Mouse (Mus musculus): ENCODE data around the gene Cntf. TPM values are rescaled to one million over a fixed set of nuclear protein-coding genes. Genes with fewer than 3 reads are reported as not detected.

The Cntf gene
- polyA plus RNA-seq (2015; fragmentation: Illumina TruSeq; extraction: RNeasy Lipid Tissue Mini Kit (QIAGEN cat#74804); ENCODE audit: insufficient read depth, low replicate concordance): 3.0 TPM

DNA sequence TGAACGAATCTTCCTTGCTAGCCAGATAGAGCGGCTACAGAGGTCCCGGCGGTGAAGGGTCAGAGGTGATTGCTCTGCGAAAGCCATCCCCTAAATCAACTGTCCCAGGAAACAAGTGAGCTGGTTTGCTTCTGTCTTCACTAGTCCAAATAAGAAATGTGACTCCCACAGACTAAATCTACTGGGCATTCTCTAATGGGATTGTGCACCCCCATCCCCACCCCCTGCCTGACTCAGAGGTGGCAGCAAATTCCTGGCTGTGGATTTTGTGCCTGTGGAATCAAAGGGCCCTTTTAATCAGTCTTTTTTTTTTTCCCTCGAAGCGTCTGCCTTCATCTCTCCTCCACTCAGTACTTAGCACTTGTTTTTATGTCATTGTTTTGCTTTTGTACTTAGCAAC lies at the start of gene Cntf:
Gene Cntf, minus strand, starts transcription at position 325 of the 400 bp plus-strand sequence.

DNA sequence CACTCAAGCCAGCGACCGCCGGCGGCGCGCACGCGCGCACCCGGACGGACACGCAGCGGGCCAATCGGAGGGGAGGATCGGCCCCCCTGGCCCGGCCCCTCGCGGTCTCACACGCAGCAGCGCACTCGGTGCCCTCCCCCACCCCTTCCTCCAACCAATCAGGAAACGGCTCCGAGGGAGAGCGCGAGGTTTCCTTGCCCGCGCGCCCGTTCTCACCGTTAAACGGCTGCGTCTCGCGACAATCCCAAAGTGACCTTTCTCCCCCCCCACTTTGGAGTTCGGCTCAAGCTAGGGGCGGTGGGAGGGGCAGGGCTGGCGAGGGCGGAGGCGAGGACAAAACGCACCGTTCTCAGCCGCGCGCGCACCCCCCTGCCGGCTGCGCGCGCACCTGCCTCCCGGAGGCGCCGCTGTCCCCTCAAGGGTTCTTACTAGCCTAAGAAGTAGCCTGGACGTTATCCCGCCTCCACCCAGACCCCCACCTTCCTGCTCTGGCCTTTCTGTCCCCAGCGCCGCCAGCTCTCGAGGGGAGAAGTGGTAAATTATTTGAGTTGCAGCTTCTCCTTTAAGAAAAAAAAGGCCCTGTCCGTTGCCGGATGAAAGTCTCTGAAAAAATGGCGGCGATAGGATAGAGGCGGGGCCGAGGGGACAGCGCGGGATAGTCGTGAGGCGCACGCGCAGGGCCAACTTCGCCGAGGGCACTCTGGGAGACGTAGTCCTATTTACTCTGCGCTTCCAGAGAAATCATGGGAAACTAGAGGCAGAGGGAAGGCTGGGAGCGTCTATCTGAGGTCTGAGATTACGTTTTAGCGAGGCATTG lies 30.3 kb upstream of the Cntf start, which contains the start of the genes Zfp91 and Lpxn:
Gene Zfp91, minus strand, starts transcription at position 616 of the 817 bp plus-strand sequence.
Gene Lpxn, plus strand, starts transcription at position 683 of the 817 bp plus-strand sequence.

Other genes with a start within 250 kb of the Cntf start
- gene Fam111a, start 219.9 kb downstream of the Cntf start, polyA plus RNA-seq (2015; fragmentation: Illumina TruSeq; extraction: RNeasy Lipid Tissue Mini Kit (QIAGEN cat#74804); ENCODE audit: insufficient read depth, low replicate concordance): 218 TPM
- gene Gm4952, start 165.7 kb downstream of the Cntf start, polyA plus RNA-seq (2015; fragmentation: Illumina TruSeq; extraction: RNeasy Lipid Tissue Mini Kit (QIAGEN cat#74804); ENCODE audit: insufficient read depth, low replicate concordance): not detected
- gene Glyat, start 132.3 kb downstream of the Cntf start, polyA plus RNA-seq (2015; fragmentation: Illumina TruSeq; extraction: RNeasy Lipid Tissue Mini Kit (QIAGEN cat#74804); ENCODE audit: insufficient read depth, low replicate concordance): not detected
- not detected for gene Olfr1442, start 95.2 kb downstream of the Cntf start, polyA plus RNA-seq (2015; fragmentation: Illumina TruSeq; extraction: RNeasy Lipid Tissue Mini Kit (QIAGEN cat#74804); ENCODE audit: insufficient read depth, low replicate concordance)
- not detected for gene Olfr1443, start 87.5 kb downstream of the Cntf start, polyA plus RNA-seq (2015; fragmentation: Illumina TruSeq; extraction: RNeasy Lipid Tissue Mini Kit (QIAGEN cat#74804); ENCODE audit: insufficient read depth, low replicate concordance)
- not detected for gene Keg1, start 69.8 kb downstream of the Cntf start, polyA plus RNA-seq (2015; fragmentation: Illumina TruSeq; extraction: RNeasy Lipid Tissue Mini Kit (QIAGEN cat#74804); ENCODE audit: insufficient read depth, low replicate concordance)
- 89.9 TPM for gene Zfp91, start 30.5 kb upstream of the Cntf start, polyA plus RNA-seq (2015; fragmentation: Illumina TruSeq; extraction: RNeasy Lipid Tissue Mini Kit (QIAGEN cat#74804); ENCODE audit: insufficient read depth, low replicate concordance)
- gene Lpxn, start 30.6 kb upstream of the Cntf start, polyA plus RNA-seq (2015; fragmentation: Illumina TruSeq; extraction: RNeasy Lipid Tissue Mini Kit (QIAGEN cat#74804); ENCODE audit: insufficient read depth, low replicate concordance): 86.4 TPM
- gene Gm5244, start 81.0 kb upstream of the Cntf start, polyA plus RNA-seq (2015; fragmentation: Illumina TruSeq; extraction: RNeasy Lipid Tissue Mini Kit (QIAGEN cat#74804); ENCODE audit: insufficient read depth, low replicate concordance): 0.37 TPM
- 0.65 TPM for gene Olfr1444, start 91.7 kb upstream of the Cntf start, polyA plus RNA-seq (2015; fragmentation: Illumina TruSeq; extraction: RNeasy Lipid Tissue Mini Kit (QIAGEN cat#74804); ENCODE audit: insufficient read depth, low replicate concordance)
- gene Olfr1445, start 118.2 kb upstream of the Cntf start, polyA plus RNA-seq (2015; fragmentation: Illumina TruSeq; extraction: RNeasy Lipid Tissue Mini Kit (QIAGEN cat#74804); ENCODE audit: insufficient read depth, low replicate concordance): not detected
- not detected for gene Olfr1446, start 127.9 kb upstream of the Cntf start, polyA plus RNA-seq (2015; fragmentation: Illumina TruSeq; extraction: RNeasy Lipid Tissue Mini Kit (QIAGEN cat#74804); ENCODE audit: insufficient read depth, low replicate concordance)
- not detected for gene Olfr1447, start 138.1 kb upstream of the Cntf start, polyA plus RNA-seq (2015; fragmentation: Illumina TruSeq; extraction: RNeasy Lipid Tissue Mini Kit (QIAGEN cat#74804); ENCODE audit: insufficient read depth, low replicate concordance)
- gene Olfr1448, start 158.8 kb upstream of the Cntf start, polyA plus RNA-seq (2015; fragmentation: Illumina TruSeq; extraction: RNeasy Lipid Tissue Mini Kit (QIAGEN cat#74804); ENCODE audit: insufficient read depth, low replicate concordance): not detected
- gene Olfr1449, start 165.2 kb upstream of the Cntf start, polyA plus RNA-seq (2015; fragmentation: Illumina TruSeq; extraction: RNeasy Lipid Tissue Mini Kit (QIAGEN cat#74804); ENCODE audit: insufficient read depth, low replicate concordance): not detected
- gene Olfr1450, start 184.6 kb upstream of the Cntf start, polyA plus RNA-seq (2015; fragmentation: Illumina TruSeq; extraction: RNeasy Lipid Tissue Mini Kit (QIAGEN cat#74804); ENCODE audit: insufficient read depth, low replicate concordance): not detected
- not detected for gene Olfr1451, start 229.4 kb upstream of the Cntf start, polyA plus RNA-seq (2015; fragmentation: Illumina TruSeq; extraction: RNeasy Lipid Tissue Mini Kit (QIAGEN cat#74804); ENCODE audit: insufficient read depth, low replicate concordance)